Mouse (Mus musculus): Measurements from ENCODE around the gene Cmss1. TPM values are rescaled to one million over a fixed set of nuclear protein-coding genes. Genes with fewer than 3 reads are reported as not detected.

The Cmss1 gene
- total RNA-seq (2021), result 10 to 100 TPM; 18.7 to 21.4 TPM
- long read RNA-seq, experiment 1, partial matches to known transcripts, result 1 of 13 reads
- long read RNA-seq, experiment 1, other reads (novel, unspliced or antisense), result 8 of 13 reads
- long read RNA-seq, experiment 2, transcript Cmss1-203 (2 exons, 529 nt), result major isoform, 5 of 14 reads
- long read RNA-seq, experiment 2, partial matches to known transcripts, result 1 of 14 reads
- long read RNA-seq, experiment 2, other reads (novel, unspliced or antisense), result 7 of 14 reads

DNA sequence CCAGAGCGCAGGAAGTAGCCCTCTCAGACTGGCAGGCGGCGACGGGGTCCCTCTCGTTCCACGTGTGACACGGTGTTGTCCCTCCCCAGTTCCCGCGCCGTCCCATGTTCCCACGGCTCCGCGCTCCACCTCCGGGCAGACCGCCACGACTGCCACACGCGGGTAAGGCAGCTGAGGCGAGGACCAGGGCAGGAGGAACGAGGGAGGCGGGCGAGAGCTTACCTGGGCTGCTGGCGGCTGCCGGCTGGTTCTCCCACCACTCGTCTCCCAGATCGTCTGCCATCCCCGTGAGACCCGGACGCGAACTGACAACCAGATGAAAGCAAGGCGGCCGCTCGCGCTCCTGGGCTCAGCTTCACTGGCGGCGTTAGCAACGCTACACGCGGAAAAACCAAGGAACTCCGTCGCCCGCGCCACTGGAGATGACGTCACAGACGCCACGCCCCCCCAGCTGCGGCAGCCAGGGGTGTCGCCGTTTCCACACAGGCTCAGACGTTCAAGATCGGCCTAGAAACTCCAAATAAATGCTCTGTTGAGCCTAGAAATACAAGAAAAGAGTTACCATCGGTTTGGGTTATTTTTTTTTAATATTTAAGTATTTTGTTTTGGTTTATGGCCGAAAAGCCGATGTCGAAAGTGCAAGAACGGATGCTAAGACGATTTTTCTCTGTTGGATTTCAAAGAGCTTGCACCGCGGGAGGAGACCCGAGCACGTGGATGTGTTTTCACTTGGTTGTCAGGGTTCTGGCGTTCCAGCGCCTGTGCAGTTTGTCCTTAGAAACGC, at the start of gene Cmss1:
TSS of gene Cmss1 (minus strand) at position 421 of the 784 bp plus-strand sequence.
- peak; percentile 78 for DNase-seq (ENCODE audit: low spot score in 2 of 2)

DNA sequence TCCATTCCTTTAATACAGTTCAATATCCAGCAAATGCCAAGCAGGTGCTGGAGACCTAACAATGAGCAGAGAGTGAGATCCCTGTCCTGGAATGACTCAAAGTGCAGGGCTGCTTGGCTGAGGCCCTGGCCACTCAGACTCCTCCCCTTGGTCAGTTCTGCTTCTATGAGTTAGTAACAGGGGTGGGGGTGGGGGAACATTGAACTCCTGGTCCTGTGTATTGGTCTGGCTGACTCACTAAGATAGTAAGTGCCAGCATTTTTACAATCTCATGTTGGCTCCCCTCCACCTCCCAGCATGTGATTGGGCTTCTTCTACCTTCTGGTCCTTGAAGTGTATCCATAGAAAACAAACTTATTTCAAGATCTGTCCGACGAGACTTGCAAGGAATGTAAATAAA, 43.2 kb upstream of the Cmss1 start:
- no peak for DNase-seq (ENCODE audit: low spot score in 2 of 2)

DNA sequence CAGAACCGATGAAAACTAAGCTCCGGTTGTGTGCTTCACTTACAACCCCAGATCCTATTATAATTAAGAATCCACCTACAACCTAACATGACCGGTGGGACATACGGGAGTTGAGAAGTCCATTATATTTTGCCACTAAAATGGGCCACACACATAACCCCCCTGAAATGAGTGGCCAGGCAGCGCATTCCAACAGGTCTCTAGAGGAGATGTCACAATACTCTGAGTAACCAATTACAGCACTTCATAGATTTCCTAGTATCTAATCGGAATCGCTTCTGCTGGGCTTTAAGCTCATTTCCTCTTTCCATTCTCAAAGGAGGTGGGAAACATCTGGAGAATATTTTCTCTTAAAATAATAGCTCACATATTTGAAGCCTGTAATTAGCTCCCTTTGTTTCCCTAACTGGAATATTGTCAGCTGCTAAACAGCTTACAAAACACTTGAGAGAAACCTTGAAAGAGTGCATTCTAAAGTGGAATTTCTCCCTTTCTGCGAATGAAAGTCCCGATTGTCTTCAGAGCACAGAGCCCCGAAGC, 34.8 kb upstream of the Cmss1 start:
- no peak for DNase-seq (ENCODE audit: low spot score in 2 of 2)

DNA sequence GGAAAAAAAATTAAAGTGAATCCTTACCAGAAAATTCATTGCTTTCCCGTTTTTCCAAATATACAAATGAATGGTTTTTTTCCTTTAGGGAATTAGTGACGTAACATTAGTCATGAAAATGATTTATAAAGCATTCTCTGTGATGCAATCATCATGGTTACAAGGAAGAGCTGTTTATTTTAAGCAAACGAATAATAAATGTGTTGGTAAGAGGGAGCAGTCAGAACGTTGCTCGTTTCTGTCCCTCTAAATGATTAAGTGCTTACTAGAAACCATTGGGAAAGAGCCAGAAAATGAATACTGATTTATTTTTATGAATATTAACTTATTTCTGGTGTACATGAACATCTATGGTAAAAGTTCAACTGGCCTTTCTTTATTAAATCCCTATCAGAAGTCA, 28.1 kb upstream of the Cmss1 start:
- DNase-seq (ENCODE audit: low spot score in 2 of 2), result no peak

DNA sequence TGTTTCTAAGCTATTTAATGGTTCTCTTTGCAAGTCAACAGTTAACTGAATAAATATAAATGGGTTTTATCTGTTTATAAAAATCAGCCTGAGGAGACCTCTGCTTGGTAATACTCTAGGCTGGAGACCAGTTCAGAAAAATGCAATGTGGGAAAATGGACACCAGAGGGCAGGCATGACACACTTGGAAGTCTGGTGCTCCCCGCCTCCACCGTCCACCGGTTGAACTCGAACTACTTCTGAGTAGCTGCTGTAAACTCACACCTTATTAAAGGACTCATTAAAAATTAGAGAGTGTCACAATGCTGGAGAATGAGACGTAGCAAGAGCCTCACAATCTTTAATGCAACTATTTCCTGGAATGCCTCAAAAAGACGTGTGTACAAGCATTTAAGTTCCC, 27.5 kb upstream of the Cmss1 start:
- peak; percentile 75 to 86 for DNase-seq (ENCODE audit: low spot score in 2 of 2)

DNA sequence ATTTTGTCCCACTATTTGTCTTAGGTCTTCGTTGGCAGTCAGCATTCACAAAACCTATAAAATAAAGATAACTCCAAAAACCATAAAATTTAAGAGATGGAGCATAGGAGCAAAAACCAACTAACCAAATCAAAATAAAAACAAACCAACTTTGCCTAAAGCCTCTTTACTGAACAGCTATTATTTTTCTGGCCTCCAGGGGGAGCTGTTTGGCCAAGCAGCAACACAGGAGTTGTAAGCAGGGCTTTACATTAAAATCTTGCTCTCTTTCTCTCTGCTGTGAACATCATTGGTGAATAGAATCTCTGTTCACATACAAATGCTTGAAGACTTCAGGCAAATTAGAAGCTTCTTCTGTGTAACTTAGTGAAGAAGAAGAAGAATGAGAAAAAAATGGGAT, 5.1 kb upstream of the Cmss1 start:
- DNase-seq (ENCODE audit: low spot score in 2 of 2), result peak in 1 of 2 experiments; percentile 66

DNA sequence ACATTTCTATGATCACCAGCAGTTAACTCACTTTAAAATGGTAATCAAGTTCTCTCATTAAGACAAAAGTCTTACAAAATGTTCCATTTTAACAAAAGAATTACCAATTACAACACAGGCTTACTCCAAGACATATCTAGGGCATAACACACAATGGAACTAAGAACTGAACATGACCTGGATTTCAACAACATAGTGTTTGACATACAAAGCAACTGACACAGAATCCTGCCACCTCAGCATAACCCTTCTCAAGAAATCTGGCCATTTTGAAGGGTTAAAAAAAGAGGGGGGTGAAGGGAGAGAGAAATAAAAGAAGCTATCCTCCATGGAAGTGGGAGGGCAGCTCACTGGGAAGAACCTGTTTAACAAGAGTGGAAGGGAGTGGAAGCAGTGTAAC, 5.6 kb downstream of the Cmss1 start:
- DNase-seq (ENCODE audit: low spot score in 2 of 2), result no peak

DNA sequence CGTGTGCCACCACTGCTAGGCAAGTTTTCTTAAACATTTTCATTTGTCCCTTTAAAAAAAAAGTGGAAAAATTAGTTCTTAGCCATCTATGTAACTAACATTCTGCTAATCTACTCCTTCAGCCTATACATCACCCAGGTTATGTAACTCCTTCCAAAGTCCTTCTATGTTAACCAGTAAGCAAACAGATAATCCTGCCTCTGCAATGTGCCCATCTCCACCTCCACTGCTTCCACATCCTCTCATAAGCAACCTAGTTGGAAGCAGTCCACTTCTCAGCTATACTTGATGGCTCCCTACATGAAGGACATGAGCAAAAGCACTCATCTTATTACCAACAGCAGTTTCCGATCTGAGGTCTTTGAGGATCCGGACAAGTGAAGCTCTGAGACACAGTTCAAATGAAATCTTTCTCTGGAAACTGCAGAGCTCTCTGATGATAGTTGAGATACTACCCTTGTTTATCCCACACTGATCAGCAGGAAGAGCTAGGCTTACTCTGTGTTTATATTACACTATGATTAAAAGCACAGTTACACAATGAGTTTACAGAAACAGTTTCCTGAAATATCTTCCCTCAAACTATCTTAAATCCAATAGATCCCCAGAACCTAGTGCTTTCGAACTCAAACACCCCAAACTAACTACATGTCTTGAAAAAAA, 9.2 kb downstream of the Cmss1 start:
- DNase-seq (ENCODE audit: low spot score in 2 of 2), result no peak

DNA sequence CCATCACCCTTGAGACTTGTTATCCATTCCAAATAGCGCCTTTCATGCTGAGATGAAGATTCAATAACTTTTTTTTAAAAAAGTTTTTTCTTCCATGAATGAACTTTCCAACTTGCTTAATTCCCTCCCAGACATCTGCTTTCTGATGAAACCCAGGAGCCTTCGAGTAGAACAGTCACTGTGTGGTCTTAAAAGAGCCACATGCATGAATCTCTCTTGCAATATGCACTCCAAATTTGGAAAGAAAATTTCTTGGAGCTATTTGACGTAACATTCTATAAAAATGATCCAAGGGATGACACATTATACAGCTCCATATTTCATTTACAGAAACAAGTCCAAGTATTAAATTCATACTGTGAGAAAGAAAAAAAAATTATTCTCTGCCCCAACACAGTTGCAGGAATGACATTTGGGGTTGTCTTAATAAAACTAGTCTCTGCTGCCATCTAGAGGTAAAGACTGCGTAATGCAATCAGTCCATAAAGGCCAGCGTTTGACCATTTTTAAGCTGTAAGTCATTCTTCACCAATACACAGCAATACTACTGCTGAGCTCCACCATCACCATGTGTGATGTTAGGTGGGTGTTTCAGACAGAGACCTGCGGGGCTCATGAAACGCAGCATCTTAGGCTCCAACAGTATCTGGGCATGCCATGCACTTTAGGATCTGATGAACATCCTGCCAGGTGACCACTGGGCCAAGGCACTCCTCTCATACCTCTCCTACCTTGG, 13.1 kb downstream of the Cmss1 start:
- DNase-seq (ENCODE audit: low spot score in 2 of 2), result peak in 1 of 2 experiments; percentile 29

DNA sequence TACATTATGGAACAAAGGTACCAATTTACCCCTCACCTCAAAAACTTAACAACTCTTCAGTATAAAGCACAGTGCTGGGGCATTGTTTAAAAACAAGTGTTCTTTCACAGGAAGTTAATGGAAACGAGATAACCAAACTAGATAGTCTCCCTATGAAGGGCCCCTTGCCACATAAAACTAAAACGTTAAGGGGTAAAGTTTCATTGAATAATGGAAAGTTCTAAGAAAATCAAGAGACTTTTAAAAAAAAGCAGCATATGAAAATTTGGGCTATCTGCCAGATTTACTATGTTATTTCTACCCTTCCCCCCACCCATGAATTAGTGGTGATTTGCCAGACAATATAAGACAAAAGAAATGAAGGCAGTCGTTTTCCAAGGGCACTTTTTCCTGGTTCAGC, 21.5 kb downstream of the Cmss1 start:
- no peak for DNase-seq (ENCODE audit: low spot score in 2 of 2)

DNA sequence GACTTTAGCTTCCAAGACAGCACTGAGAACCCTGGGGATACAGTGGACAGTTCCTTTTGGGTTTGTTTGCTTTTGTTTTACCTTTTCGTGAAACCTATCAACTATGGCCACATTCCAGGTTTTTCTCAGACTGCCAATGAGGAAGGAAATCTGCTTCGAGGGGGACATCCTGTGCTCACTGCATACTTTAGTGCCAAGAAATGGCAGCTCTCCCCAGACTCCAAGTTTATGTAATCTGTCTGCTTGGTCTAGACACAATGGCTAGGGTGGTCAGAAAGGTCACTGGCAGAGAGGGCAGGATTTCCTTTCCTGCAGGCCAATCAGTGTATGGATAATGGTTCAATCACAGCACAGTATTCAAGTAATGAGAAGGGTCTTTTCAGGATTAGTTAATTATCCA, 24.7 kb downstream of the Cmss1 start:
- no peak for DNase-seq (ENCODE audit: low spot score in 2 of 2)

DNA sequence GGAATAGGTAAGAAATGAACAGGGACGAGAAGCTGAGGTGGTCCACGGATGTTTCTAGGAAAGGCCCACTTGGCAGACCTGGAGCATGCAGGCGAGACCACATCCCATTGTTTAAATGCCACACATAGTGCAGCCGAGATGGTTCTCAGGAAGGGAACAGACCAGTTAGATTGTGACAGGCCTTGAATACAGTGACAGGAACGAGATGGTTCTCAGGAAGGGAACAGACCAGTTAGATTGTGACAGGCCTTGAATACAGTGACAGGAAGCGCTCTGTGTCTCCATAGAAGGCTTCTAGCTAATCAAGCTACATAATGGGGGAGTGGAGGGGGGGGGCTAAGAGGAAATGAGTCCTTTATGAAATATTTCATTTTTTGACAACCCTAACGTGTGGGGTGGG, 26.6 kb downstream of the Cmss1 start:
- no peak for DNase-seq (ENCODE audit: low spot score in 2 of 2)

DNA sequence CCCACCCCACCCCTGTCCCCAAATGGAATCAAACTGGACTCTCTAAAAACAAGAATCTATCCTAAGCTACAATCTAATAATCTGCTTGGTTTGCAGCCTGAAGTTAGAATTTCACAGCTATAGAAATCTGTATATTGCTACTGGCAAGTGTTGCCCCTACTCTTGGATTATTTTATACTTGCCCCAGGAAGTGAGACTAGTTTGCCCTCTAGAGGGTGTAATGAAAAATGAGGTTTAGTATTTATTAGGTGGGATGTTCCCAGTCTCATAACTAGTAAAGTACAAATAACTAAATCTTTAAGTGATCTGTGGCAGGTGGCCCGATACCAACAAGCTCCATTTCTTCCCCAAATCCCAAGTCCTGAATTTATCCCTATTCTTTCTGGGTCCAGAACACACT, 29.1 kb downstream of the Cmss1 start:
- DNase-seq (ENCODE audit: low spot score in 2 of 2), result no peak

DNA sequence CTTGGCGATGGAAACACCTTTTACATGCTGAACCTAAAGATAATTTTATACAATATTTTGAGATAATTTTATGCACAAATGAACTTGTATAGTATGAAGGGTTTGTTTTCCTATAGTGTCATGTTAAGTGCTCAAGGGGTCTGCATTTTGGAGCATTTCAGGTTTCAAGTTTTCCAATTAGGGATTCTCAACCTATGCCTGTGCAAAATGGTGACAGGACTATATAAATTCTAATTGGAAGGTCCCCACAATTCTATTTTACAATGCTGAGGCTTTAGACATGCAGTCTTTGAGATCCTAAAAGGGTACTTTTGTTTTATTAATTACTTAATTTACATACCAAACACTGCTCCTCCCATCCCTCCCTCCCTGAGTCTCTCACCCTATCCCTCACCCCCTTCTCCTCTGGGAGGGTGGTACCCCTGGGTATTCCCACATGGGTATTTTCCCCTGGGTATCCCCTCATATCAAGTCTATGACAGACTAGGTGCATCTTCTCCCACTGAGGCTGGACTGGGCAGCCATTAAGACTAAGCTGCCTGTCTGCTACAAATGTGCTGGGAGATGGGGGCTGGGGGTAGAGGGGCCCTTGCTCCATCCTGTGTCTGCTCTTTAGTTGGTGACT, 30.8 kb downstream of the Cmss1 start:
- no peak for DNase-seq (ENCODE audit: low spot score in 2 of 2)

DNA sequence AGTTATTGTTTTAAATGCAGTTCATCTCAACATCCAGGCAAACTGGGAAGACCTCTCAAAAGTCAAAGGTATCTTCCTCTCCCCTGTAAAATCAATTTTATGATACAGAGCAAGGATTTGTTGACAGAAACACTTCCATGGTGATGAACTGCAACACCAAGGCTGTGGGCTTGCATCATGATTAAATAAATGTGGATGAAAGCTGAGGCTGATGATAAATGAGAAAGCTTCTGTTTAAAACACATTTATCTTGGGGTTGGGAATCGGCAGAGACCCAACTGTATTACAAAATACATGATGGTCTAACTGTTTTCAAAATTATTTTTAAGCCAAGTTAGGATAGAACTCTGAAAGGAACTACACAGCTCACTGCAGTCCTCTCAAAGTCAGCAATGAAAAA, 32.8 kb downstream of the Cmss1 start:
- no peak for DNase-seq (ENCODE audit: low spot score in 2 of 2)

DNA sequence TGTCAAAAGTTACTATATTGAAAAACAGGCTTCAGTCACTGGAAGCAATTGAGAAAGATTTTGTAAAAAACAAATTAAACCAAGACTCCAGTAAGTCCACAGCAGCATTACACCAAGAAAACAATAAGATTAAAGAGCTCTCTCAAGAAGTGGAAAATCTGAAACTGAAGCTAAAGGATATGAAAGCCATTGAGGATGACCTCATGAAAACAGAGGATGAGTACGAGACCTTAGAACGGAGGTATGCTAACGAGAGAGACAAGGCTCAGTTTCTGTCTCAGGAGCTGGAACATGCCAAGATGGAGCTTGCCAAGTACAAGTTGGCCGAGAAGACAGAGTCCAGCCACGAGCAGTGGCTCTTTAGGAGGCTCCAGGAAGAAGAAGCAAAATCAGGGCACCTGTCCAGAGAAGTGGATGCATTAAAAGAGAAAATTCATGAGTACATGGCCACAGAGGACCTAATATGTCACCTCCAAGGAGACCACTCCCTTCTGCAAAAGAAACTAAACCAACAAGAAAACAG, 35.8 kb downstream of the Cmss1 start:
- no peak for DNase-seq (ENCODE audit: low spot score in 2 of 2)

DNA sequence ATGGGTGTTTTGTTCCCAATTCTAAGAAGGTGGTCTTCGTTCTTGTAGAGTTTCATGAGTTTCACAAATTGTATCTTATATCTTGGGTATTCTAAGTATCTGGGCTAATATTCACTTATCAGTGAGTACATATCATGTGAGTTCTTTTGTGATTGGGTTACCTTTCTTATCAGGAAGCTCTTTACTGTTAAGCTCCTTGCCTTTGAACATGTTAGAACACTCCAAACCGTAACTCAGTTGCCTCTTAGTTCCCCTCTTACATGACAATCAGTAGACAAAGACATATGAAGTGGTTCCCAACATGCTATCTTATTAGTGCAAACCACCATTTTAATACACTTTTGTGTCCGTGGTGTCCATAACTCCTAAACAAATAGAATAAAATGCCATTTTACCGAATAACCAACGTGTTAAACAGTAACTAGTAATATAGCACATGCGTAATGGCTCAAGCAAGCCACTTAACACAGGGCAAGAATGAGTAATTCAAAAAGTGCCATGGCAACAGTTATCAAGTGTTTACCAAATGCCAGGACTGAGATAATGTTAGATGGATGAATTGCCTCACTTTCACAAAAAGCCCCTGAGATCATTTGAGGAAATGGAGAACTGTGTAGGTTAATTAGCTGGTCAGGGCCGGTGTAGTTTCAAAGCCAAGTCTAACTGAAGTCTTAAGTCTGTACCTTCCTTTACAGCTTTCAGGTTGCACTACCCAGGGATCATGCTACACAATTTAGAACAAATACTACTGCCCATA, 37.8 kb downstream of the Cmss1 start:
- DNase-seq (ENCODE audit: low spot score in 2 of 2), result no peak

DNA sequence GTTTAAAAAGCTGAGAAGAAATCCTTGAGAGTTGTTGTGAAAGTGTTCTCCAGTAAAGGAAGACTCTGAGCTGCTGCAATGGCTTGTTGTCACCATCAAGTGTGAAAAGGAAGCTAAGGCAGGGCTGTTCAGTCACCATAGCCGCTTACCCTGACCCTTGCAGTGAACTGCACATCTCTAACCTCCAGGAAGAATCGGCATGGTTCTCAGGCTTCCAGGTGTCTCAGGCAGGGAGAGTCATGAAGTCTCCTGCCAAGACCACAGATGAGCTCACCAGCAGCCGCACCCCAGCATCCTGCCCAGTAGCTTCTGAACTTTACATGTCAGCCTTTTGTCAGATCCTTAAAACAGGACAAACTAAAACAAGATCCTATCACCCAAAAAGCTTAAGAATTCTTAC, 40.4 kb downstream of the Cmss1 start:
- DNase-seq (ENCODE audit: low spot score in 2 of 2), result no peak

DNA sequence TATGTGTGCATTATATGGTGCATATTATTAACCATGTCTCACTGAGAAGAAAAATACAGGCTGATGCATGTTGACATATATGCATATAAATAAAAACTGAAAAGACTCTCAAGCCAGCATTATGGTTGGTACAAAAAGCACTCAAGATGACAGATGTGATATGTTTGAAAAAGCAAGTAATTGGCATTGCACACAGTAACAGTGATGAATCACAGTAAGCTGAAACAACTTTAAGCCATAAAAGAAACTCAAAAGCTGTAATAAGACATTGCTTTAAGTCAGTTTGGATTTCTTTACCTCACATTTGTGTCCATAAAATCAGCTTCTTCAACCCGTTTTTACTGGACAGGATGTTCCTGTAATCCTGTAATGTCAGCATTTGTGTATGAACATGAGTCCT, 41.9 kb downstream of the Cmss1 start:
- no peak for DNase-seq (ENCODE audit: low spot score in 2 of 2)

DNA sequence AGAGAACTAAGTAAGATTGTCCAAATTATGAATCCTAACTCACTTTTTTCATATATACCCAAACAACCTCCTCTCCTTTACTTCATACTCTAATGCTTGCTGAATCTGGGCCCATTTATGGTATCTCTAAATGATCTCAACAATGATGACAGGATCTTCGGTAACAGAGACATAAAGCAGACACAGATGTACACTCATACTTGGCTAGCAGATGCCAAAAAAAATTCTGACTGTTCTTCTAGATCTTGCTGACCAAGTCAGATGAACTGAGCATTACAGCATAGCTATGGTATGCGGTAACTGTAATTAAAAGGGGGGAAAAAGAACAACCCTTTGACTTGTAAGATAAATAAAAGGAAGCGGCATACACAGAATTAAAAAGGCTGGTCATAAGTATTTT, 43.2 kb downstream of the Cmss1 start:
- DNase-seq (ENCODE audit: low spot score in 2 of 2), result no peak

Measured in left cerebral cortex, adult 18-20 months (tissue).